Mouse (Mus musculus): ENCODE data around the gene Tbc1d10a. TPM values are rescaled to one million over a fixed set of nuclear protein-coding genes. Genes with fewer than 3 reads are reported as not detected.
"Not testable (repeated sequence)": the region's sequence is repeated elsewhere in the genome, so short reads cannot be mapped to it uniquely, and the experiment has no call there.

Tbc1d10a gene
- total RNA-seq, 2 experiments from 2014 or later: 3.8 to 4.3 TPM

- no peak for DNase-seq
These were observed 3.1 kb upstream of the Tbc1d10a start for GRCm38 (mm10) chr11:4183511-4183910.

GRCm38 (mm10) chr11:4184251-4184952 lies 2.2 kb upstream of the Tbc1d10a start:
- no peak for DNase-seq

DNA sequence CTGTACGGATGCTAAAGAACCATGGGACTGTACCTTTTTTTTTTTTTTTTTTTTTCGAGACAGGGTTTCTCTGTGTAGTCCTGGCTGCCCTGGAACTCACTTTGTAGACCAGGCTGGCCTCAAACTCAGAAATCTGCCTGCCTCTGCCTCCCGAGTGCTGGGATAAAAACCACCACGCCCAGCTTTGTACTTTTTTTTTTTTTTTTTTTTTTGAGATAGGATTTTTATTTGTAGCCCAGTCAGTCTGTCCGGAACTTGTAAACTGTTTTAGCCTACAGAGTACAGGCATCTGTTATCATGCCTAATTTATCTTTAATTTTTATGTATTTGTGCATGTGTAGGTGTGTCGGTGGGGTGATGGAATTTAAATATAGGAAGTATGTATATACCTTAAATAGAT lies 1.1 kb upstream of the Tbc1d10a start:
- DNase-seq: not testable (repeated sequence)

DNA sequence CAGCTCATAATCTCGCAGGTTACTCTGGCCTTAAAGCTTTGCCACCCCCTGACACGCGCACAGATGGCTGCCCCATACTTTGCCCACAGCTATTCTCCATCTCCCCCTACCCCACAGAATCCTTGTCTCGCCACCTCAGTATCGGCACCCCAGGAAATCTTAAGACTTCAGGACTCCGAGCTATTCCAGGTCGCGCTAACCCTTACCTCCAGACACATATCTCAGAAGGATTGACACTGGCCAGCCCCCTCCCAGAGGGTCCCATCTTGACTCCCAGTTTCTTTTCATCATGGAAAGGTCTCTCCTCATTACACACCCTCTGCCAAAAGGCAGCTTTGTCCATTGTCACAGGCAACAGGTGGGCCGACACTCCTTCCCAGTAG lies 720 bp downstream of the Tbc1d10a start:
- DNase-seq: no peak

DNA sequence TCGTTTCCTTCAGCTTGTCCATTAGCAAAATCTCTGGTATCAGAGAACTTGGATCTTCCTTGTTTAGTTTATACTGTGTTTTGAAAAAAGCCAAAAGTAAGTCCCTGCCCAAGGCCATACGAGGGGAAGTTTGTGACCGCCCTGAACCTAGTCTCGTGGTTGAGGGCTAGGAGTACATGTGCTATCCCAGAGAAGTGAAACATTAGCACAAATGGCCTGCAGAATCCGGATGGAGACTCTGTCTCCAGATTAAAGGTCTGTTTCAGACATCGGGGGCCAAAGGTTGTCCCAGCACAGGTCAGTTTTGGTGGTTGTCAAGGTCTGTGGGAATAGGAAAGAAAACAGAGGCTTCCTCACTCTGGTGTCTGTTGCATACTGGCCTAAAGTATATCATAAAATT lies 2.6 kb downstream of the Tbc1d10a start:
- no peak for DNase-seq

DNA sequence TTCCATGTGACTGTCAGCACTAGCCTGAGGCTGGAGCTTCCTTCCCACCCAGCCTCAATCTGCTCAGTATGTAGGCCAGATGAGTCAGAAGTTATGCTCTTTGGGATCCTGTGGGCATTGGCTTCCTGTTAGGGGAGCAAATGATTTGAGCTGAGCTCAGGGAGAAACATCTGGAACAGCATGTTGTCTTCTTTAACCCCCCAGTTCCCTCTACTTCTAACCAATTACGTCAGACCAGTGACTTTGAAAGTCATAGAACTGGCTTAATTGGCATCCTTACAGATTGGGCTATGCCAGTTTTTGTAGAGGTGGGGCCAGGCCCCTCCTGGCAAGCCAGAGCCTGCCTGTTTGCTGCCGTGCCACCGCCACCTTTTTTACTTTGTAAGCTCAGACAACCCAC lies 4.1 kb downstream of the Tbc1d10a start:
- DNase-seq: peak; percentile 53

- no peak for DNase-seq
These were observed 6.2 kb downstream of the Tbc1d10a start for GRCm38 (mm10) chr11:4192757-4193156.

- DNase-seq: no peak
These were observed 6.8 kb downstream of the Tbc1d10a start for GRCm38 (mm10) chr11:4193420-4193819.

GRCm38 (mm10) chr11:4195597-4196031 lies 9.0 kb downstream of the Tbc1d10a start:
- no peak for DNase-seq

DNA sequence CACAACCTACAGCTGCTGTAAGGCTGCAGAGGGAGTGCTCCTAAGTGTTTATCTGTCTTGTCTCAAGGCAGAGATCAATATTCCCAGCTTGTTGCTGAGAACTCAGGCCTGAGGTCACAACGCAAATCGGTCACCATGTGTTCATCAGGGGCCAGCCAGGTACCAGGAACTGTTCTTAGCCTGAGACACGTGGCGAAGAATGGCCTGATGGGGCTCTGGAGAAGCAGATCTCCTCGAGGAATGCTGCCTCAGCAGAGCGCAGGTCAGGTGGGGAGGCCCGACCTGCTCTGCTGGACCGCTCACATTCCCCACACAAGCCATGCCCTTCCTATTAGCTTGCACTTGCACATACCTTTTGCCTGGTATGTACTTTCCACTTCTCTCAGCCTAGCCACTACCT lies 10.0 kb downstream of the Tbc1d10a start:
- no peak for DNase-seq

GRCm38 (mm10) chr11:4197691-4198090 lies 11.1 kb downstream of the Tbc1d10a start:
- DNase-seq: no peak

- no peak for DNase-seq
These were observed 15.6 kb downstream of the Tbc1d10a start for GRCm38 (mm10) chr11:4201981-4202700.

DNA sequence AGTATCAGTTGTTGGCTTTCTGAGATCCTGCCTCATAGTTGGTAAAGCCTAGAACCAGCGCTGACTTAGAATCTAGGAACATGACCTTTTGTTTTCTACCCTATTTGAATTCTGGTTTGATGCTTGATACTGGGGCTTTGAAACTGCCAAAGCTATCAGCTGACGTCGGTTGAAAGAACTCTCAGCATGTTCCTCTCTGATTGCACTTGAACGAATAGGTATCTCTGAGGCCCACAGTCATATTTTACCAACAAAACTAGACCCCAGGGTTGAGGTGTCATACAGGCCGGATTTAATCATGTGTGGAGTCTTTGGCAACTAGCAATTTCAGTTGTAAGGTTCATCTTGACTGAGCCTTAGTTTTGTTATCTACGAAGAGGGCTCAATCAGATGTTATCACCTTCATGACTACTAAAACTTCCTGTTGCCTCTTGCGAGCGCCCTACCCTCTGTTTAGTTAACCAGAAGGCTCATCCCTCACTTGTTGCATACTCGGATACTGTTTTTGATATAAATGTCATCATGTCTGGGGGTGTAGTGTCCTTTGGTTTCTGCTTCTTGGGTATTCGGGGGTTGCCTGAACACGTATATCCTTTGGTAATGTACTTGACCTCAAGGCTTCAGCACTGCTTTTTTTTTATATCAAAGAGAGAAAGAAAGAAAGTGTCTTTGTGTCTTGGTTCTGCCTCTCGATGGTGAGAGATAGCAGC lies 16.6 kb downstream of the Tbc1d10a start:
- DNase-seq: no peak

DNA sequence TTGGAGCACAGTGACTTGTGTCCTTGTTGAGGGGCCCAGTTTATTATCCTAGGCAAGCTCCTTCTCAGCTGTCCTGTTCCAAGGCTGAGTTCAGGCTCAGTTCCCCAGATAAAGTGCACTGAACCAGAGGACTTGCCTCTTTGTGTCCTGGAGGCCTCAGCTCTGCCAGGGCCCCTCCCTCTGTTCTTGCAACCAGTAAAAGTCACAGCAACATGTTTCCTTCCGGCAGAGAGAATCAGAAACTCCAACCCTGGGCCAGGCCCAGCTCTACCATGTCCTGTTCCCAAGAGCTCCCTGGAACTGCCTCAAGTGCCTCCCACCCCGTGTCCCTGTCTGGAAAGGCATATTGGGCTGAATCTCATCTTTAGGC lies 17.1 kb downstream of the Tbc1d10a start:
- peak; percentile 84 for DNase-seq

DNA sequence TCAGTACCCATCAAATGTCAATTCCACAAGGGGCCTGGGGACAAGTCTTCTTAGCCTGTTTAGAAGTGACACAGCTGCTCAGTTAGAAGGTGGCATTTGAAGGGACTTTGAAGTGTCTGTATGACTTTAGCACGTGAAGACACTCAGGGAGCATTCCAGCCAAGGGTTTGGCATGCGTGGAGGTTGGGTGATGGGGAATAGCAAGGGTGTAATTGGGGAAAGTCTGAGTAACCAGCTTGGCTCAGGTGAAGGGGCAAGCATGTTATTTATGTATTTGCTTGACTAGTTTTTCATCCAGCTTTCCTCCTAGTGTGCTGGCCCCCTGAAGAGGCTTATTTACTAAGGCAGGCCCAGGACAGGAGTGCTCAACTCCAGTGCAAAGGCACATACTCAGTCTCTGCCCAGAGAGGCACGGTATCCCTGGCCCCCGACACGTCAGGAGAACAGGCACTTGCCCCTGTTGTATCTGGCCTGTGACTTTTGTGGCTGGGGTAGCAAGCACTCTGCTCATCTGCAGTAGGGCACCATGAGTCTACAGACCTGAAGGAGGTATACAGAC lies 18.6 kb downstream of the Tbc1d10a start:
- no peak for DNase-seq

DNA sequence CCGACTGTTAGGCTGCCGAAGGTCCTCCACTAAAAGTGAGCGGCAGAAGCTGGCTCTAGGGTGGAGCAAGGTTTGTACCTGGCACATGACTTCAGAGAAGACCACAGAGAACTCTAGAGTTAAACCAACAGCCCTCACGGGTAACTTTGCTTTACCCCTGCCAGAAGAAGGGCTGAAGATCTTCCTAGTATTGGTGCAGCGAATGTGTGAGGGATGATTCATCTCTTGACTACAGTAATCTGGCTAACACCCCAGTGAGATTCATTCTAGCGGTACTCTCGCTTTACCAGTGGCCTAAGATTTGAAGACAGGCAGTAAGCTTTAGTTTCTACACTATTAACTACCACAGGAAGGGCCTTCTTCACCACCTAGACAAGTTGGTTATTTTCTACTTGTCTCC lies 19.4 kb downstream of the Tbc1d10a start:
- DNase-seq: no peak

GRCm38 (mm10) chr11:4206563-4206962 lies 20.0 kb downstream of the Tbc1d10a start:
- no peak for DNase-seq

DNA sequence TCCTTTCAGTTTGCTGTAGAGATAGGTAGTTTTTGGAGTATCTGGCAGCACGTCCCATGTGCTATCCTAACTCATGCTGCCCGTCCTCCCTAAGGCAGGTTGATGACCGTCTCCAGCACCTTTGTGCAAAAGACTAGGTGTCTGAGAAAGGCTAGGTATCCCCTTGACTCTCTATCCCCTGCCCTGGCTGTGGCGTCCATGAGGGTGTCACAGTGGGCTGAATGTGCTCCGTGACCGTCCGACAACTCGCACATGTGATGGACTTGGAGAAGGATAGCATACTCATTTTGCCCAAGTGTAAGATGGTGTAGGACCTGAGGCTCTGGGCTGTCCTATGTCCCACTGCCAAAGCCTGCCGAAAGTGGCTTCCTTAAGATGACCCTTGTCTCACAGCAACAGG lies 21.1 kb downstream of the Tbc1d10a start:
- DNase-seq: no peak

- no peak for DNase-seq
These were observed 23.0 kb downstream of the Tbc1d10a start for GRCm38 (mm10) chr11:4209556-4209955.

DNA sequence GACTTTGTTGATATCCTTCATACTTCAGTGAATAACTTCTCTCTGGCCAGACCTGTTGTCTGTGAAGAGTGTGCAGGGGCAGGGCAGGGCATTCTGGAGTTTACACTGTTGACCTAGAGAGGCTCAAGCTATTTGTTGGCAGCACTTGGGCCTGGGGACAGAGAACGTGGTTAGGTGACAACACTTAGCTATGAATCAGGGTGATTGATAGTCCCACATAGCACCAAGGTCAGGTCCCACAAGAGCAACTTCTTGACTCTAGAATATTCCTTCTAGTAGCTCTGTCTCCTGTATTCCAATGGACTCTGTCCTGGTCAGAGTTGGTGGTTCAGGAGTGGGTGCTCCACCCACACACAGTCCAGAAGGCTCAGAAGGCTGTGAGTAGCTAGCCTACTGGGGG lies 24.2 kb downstream of the Tbc1d10a start:
- DNase-seq: no peak

GRCm38 (mm10) chr11:4213107-4213506 lies 26.5 kb downstream of the Tbc1d10a start:
- no peak for DNase-seq

GRCm38 (mm10) chr11:4214572-4214971 lies 28.0 kb downstream of the Tbc1d10a start:
- DNase-seq: no peak

DNA sequence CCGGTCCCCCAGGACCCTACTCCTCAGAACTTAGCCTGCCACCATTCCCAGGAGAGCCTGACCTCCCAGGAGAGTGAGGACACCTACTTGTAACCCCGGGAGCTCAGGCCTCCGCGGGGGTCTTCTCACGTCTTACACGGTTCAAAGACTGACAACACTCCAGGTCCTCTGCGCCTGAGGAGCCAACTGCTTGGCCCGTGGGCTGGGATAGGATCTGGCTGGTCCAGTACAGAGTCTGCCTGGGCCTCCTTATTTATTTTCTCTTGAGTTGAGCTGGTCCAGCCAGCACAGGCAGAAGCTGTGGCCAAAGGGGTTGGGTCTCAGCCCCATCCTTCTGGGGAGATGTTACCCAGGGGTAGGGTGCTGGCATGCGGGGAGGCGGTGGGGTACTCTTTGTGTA lies 28.5 kb downstream of the Tbc1d10a start:
- DNase-seq: no peak

Data from gastrocnemius, postnatal 25 days (tissue).